8 mouse cellular contexts compared by ENCODE assay signal in genomic region chr14:7818463-7819121, GRCm38 (mm10). TPM values are rescaled to one million over a fixed set of nuclear protein-coding genes. Genes with fewer than 3 reads are reported as not detected.
DNase-seq lines count a peak whose midpoint lies in the region; ATAC-seq and TF ChIP-seq lines count a peak whose summit lies in the region.

No protein-coding gene starts in this region.

- H3K9ac ChIP-seq in embryonic facial prominence, embryonic 13.5 days: peak overlapping the region; percentile 87
- H3K9ac ChIP-seq in hindbrain, embryonic 15.5 days: peak overlapping the region; percentile 72
- H3K9ac ChIP-seq in liver, adult 2 months (ENCODE audit: low read depth, low read length): peak overlapping the region; percentile 84
- H3K9ac ChIP-seq in neural tube, embryonic 12.5 days: peak overlapping the region; percentile 75

- intact Hi-C loops in left cerebral cortex, postnatal 4 days (cut with DNase I): loop anchor here (5.0 kb wide), 2 partner anchors 49 to 119 kb away; no protein-coding TSS in a partner anchor
- intact Hi-C loops in left cerebral cortex, postnatal 25 days (cut with DNase I): loop anchor here (2.0 kb wide), 5 partner anchors 36 to 126 kb away; no protein-coding TSS in a partner anchor

- peak; percentile 20 for DNase-seq in left cerebral cortex, postnatal 4 days
- DNase-seq in left cerebral cortex, postnatal 25 days (ENCODE audit: low spot score in 2 of 2): no peak
- DNase-seq in ZHBTc4 (ENCODE audit: low read depth, low spot score): peak; percentile 76
- peak; percentile 56 for DNase-seq in liver, adult 2 months (ENCODE audit: extremely low read depth, low read depth, low spot score)
- no peak for DNase-seq in frontal cortex, adult 2 months (ENCODE audit: extremely low spot score in 1 of 2, low spot score in 1 of 2)

- WGBS in embryonic facial prominence, embryonic 13.5 days: 1% methylated on average over 36 of the region's 36 CpGs
- WGBS in hindbrain, embryonic 15.5 days: under 1% methylated on average over 36 of the region's 36 CpGs
- under 1% methylated on average over 36 of the region's 36 CpGs for WGBS in liver, adult 2 months
- under 1% methylated on average over 36 of the region's 36 CpGs for WGBS in neural tube, embryonic 12.5 days

- TF ChIP-seq POLR2A in liver, adult 2 months (IDR thresholded peaks at IDR 0.05; ENCODE audit: extremely low read depth, insufficient read depth, low read length): no peak

- peak; percentile 11; the same call in 1 of the 2 replicates for ATAC-seq in embryonic facial prominence, embryonic 13.5 days (ENCODE audit: insufficient number of reproducible peaks, insufficient read depth, low FRiP score, low TSS enrichment, low read depth)
- ATAC-seq in hindbrain, embryonic 15.5 days (ENCODE audit: low FRiP score, low read depth): peak; percentile 31
- peak; percentile 55 for ATAC-seq in neural tube, embryonic 12.5 days (ENCODE audit: low FRiP score, low read depth)

- H3K9me3 ChIP-seq in embryonic facial prominence, embryonic 13.5 days: no peaks in the 10 kb centered on the region
- H3K9me3 ChIP-seq in hindbrain, embryonic 15.5 days: no peaks in the 10 kb centered on the region
- no peaks in the 10 kb centered on the region for H3K9me3 ChIP-seq in neural tube, embryonic 12.5 days

- H3K27ac ChIP-seq in embryonic facial prominence, embryonic 13.5 days: peak overlapping the region; percentile 80; the same call in 1 of the 2 replicates
- H3K27ac ChIP-seq in hindbrain, embryonic 15.5 days (replicated peaks): peak overlapping the region; percentile 86
- peak overlapping the region; percentile 62 for H3K27ac ChIP-seq in liver, adult 2 months (replicated peaks; ENCODE audit: insufficient read depth, low read depth, low read length)
- no peak overlapping the region for H3K27ac ChIP-seq in neural tube, embryonic 12.5 days

- no peaks in the 10 kb centered on the region for H3K36me3 ChIP-seq in embryonic facial prominence, embryonic 13.5 days
- H3K36me3 ChIP-seq in hindbrain, embryonic 15.5 days: no peaks in the 10 kb centered on the region
- no peaks in the 10 kb centered on the region for H3K36me3 ChIP-seq in liver, adult 2 months (ENCODE audit: control insufficient read depth, insufficient read depth, low read length)
- no peaks in the 10 kb centered on the region for H3K36me3 ChIP-seq in neural tube, embryonic 12.5 days

- no peaks in the 10 kb centered on the region for H3K27me3 ChIP-seq in embryonic facial prominence, embryonic 13.5 days
- H3K27me3 ChIP-seq in hindbrain, embryonic 15.5 days: no peaks in the 10 kb centered on the region
- no peaks in the 10 kb centered on the region for H3K27me3 ChIP-seq in liver, adult 2 months (ENCODE audit: control insufficient read depth, insufficient read depth, low read length)
- no peaks in the 10 kb centered on the region for H3K27me3 ChIP-seq in neural tube, embryonic 12.5 days (replicated peaks)

- peaks cover 31% of the 10 kb centered on the region; the same call in 1 of the 2 replicates for H3K79me2 ChIP-seq in liver, adult 2 months (ENCODE audit: control insufficient read depth, insufficient read depth, low read length)

- H3K4me1 ChIP-seq in embryonic facial prominence, embryonic 13.5 days: peaks cover 44% of the 10 kb centered on the region
- peaks cover 36% of the 10 kb centered on the region for H3K4me1 ChIP-seq in hindbrain, embryonic 15.5 days (replicated peaks)
- H3K4me1 ChIP-seq in liver, adult 2 months (ENCODE audit: control insufficient read depth, insufficient read depth, low read length): peaks cover 29% of the 10 kb centered on the region
- peaks cover 36% of the 10 kb centered on the region for H3K4me1 ChIP-seq in neural tube, embryonic 12.5 days

- peak overlapping the region; percentile 88 for H3K4me2 ChIP-seq in embryonic facial prominence, embryonic 13.5 days
- peak overlapping the region; percentile 76 for H3K4me2 ChIP-seq in hindbrain, embryonic 15.5 days
- H3K4me2 ChIP-seq in neural tube, embryonic 12.5 days (replicated peaks): peak overlapping the region; percentile 93

- no peak for TF ChIP-seq CTCF in liver, adult 2 months (IDR thresholded peaks at IDR 0.05; ENCODE audit: low read depth, low read length)

- peak overlapping the region; percentile 67 for H3K4me3 ChIP-seq in embryonic facial prominence, embryonic 13.5 days
- peak overlapping the region; percentile 58 for H3K4me3 ChIP-seq in hindbrain, embryonic 15.5 days
- H3K4me3 ChIP-seq in liver, adult 2 months (ENCODE audit: insufficient read depth, low read depth, low read length): peak overlapping the region; percentile 84
- H3K4me3 ChIP-seq in neural tube, embryonic 12.5 days: peak overlapping the region; percentile 70

RNA-seq across cellular contexts. Expression of gene Flnb, which starts 0.8 kb away (rescaled TPM):
- total RNA-seq in left cerebral cortex, postnatal 4 days (2021): 10 to 100 TPM; 36.3 to 44.4 TPM
- 10 to 100 TPM; 30.6 to 44.1 TPM for total RNA-seq in left cerebral cortex, postnatal 25 days (2021)
- polyA plus RNA-seq in embryonic facial prominence, embryonic 13.5 days (2015; fragmentation: Nextera tagmentation; extraction: Ambion mirVana): 23.9 and 30.7 TPM in 2 replicates
- polyA plus RNA-seq in hindbrain, embryonic 15.5 days (2015; fragmentation: Nextera tagmentation; extraction: Ambion mirVana): 7.8 and 22.5 TPM in 2 replicates
- total RNA-seq in liver, adult 2 months (2014; rRNA removed): 27.8 and 34.6 TPM in 2 replicates
- polyA plus RNA-seq in liver, adult 2 months (2012; rRNA removed): 10.6 and 15.9 TPM in 2 replicates
- polyA plus RNA-seq in neural tube, embryonic 12.5 days (2016; fragmentation: Nextera tagmentation; extraction: Ambion mirVana): 16.2 and 16.8 TPM in 2 replicates
- 29.2 and 31.5 TPM in 2 replicates for polyA plus RNA-seq in frontal cortex, adult 2 months (2012; rRNA removed)

RNA-seq across cellular contexts. Expression of gene Gm26661, which starts 27.2 kb away (rescaled TPM):
- total RNA-seq in left cerebral cortex, postnatal 4 days (2021): not detected
- total RNA-seq in left cerebral cortex, postnatal 25 days (2021): not detected
- not detected in 2 replicates for polyA plus RNA-seq in embryonic facial prominence, embryonic 13.5 days (2015; fragmentation: Nextera tagmentation; extraction: Ambion mirVana)
- polyA plus RNA-seq in hindbrain, embryonic 15.5 days (2015; fragmentation: Nextera tagmentation; extraction: Ambion mirVana): 0.49 and 0.52 TPM in 2 replicates
- not detected in 2 replicates for total RNA-seq in liver, adult 2 months (2014; rRNA removed)
- polyA plus RNA-seq in liver, adult 2 months (2012; rRNA removed): not detected in 2 replicates
- not detected in 2 replicates for polyA plus RNA-seq in neural tube, embryonic 12.5 days (2016; fragmentation: Nextera tagmentation; extraction: Ambion mirVana)
- polyA plus RNA-seq in frontal cortex, adult 2 months (2012; rRNA removed): not detected in 2 replicates

Comparison
In these comparisons a context has a peak if more than half of its experiments do, and no peak if none do; other contexts are left out.
1. DNase-seq: peak in left cerebral cortex, postnatal 4 days (single experiment), ZHBTc4 (single experiment) and liver, adult 2 months (single experiment); none in left cerebral cortex, postnatal 25 days (0 of 2) and frontal cortex, adult 2 months (0 of 2).
2. Peak in every context shown above with its lines, with median percentiles within 50 percentile points of each other: ATAC-seq, H3K4me2 ChIP-seq, H3K4me3 ChIP-seq and H3K9ac ChIP-seq.